Mouse (Mus musculus) testis, adult 2 months (tissue): Measurements from ENCODE around the gene Lrfn2.

Source experiments
- CTCF ChIP-seq: fragments of 200-500 bp; IDR thresholded peaks from 2 replicates; pipeline ENCODE4 v1.5.1; 2012; ENCODE audit warnings: low read depth, mild to moderate bottlenecking, inconsistent platforms, low read length, moderate library complexity; ENCODE audit not compliant: control insufficient read depth, insufficient read depth, insufficient replicate concordance
- POLR2A ChIP-seq: fragments of 200-500 bp; IDR thresholded peaks from 2 replicates; pipeline ENCODE4 v1.6.1; 2012; ENCODE audit warnings: low read depth, mild to moderate bottlenecking, inconsistent platforms, low read length, moderate library complexity; ENCODE audit not compliant: control insufficient read depth

DNA sequence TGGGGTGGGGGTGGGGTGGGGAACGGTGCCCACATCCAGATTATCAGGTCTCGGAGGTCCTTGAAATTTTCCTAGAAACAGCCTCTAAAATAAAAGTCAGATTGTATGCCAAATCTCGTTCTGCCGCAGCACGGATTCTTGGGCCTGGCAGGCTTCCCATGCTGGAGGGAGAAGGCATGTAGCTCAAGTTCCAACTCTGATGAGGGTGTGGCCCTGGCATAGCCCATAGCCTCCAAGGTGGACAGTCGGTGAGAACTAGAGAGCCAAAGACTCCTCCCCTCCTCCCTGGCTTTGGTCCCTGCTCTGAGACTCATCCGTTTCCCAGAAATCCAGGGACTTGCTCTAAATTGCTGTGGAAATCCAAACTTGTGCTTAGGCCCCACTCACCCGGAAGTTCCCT, 99.6 kb downstream of the Lrfn2 start:
- TF ChIP-seq POLR2A, result no peak
- no peak for TF ChIP-seq CTCF
